Mouse (Mus musculus): Measurements from ENCODE around the gene Ninl. TPM values are rescaled to one million over a fixed set of nuclear protein-coding genes. Genes with fewer than 3 reads are reported as not detected.

Ninl gene
- total RNA-seq, 2 experiments from 2014 or later, result 1.4 to 1.7 TPM

DNA sequence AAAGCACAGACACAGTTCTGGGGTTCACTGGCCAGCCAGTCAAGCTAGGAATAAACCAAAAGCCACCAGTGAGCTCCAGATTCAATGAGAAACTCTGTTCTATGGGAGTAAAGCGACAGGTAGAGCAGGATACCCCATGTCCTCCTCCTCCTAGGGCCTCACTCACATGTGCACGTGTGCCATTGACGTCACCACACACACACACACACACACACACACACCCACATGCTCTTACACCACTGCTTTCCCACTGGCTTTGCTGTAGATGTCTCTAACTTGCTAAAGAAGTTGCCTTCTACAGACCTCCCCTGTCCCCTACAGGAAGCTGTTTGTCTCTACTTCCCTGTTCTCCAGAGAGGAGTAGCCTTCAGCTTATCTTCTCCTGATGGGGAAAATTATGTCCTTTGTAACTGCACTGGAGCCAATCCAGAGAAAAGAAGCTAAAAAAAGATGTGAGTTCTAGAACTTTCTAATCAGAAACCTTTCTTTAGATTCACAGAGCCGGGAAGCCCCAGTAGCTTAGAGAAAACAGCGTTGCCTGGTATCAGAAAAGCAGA lies 37.5 kb downstream of the Ninl start:
- intact Hi-C loops (cut with DNase I), result loop anchor here (5.0 to 10.0 kb wide), 6 partner anchors 94 to 437 kb away; partner anchors contain the start of genes Apmap, Entpd6 and Gins1
- no peak for DNase-seq

DNA sequence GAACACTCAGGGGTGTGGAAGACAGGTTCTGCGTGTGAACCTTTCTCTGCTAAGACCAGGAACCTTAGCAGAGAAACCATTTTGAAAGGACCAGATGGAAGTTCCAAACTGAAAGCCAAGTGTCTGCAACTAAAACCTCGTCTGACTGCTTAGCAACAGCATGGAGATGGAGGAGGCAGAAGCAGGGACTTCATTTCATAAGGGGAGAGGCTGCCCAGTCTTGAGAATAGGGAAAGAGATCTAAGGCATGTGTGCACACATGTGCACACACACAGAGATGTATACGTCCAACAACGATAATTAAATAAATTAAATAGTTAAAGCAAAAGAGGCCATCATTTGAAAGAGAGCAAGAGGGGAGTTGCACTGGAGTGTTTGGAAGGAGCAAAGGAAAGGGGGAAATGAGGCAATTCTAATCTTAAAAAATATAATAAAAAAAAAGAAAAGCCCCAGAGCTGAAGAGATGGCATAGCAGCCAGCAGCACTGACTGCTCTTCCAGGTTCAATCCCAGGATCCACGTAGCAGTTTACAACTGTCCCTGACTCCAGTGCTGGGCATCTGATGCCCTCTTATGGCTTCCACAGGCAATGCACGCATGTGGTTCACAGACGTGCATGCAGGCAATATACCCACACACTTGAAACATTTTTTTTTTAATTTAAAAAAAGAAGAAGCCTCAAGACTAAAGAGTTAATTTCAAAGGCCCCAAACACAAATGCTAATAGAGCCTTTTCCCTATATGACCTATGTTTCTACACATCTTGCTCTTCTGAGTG lies 38.6 kb downstream of the Ninl start:
- peak; percentile 39 to 48 for DNase-seq
- intact Hi-C loops (cut with DNase I), result loop anchor here (1.0 to 10.0 kb wide), 7 partner anchors 93 to 436 kb away; partner anchors contain the start of genes Apmap, Entpd6 and Gins1

DNA sequence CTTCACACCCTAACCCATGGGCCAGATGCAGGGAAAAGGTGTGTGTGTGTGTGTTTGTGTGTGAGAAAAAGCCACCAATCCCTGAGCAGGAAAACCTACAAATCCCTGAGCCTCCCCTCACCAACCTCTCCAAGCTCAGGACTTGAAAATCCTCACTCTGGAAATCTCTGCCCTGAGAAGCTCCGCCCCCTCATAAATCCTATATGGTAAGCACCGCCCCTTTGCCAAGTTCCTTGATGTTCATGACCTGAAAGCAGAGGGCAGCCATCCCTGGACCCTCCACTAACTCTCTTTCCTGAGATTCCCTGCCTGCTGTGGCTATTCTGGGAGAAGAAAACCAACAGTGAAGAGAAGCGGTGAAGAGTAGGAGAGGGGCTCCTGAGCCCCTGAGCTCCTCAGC lies 40.2 kb downstream of the Ninl start:
- no peak for DNase-seq
- intact Hi-C loops (cut with DNase I), result no loop called here

DNA sequence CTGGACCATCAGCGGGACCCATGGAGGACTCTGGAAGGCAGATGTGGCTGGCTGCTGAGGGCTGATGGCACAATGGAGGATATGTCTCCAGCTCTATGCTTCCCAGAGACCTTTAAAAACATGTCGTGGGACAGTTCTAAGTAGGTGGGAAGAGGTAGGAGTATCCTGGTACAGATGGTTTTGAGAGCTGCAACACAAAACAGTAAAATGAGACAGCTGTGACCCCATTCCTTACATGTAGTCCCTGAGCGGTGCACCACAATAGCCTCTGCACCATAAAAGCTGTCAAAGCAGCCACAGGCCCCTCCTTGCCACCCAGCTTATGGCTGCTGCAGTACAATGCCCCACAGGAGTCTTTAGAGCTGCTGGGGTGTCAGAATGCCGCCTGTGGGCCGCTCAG lies 41.6 kb downstream of the Ninl start:
- no peak for DNase-seq
- intact Hi-C loops (cut with DNase I), result no loop called here

DNA sequence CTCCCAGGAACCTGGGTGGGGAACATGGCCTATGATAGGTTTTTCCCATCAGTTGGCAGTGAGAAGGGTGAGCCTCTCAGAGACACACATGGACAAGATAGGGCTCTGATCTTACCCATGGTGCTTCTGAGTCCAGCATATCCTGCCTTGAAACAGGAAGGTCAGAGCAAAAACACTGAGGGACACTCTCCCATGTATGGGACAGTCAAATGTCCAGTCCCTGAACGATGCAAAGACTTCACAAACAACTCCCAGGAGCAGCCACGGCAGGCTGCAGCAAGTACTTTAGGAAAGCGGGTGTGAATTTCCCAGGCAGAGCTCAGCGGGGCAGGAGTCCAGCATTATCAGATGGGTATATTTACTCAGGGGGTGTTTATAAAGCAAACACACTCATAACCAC lies 43.9 kb downstream of the Ninl start:
- DNase-seq, result no peak
- intact Hi-C loops (cut with DNase I), result no loop called here

DNA sequence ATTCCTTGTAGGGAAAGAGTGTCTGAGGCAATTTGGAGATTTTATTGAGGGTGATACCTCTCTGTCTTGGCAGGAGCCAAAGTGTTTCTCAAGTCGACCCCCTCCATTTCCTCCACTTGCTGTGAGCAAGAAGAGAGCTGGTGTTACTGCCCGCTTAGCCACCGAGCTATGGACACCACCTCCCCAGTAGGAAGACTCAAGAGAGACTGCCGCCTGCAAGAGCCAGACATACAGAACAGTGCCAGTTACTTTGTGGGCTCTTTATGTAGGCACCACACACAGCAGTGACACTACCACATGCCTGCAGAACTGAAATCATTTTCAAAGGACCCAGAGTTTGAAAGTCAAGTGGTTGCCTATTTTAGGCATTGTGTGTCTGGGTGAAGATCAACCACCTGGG lies 48.1 kb downstream of the Ninl start:
- intact Hi-C loops (cut with DNase I), result no loop called here
- DNase-seq, result no peak

DNA sequence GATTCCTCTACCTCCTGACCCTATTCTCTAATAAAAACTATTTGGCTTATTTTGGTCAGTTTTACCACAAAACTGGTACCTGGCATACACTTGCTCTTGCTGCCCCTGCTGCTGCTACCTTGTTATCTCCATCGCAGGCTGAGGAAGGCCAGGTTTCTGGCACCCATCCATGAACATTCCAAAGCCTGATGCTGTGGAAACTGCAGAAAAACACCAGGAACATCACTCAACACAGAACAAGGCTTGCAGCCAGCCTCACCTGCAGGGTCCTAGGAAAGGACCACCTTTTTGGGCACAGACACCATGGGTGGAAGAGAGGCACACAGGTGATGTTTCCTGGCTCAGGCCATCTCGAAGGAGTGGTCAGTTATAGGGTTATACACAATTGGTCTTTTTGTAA lies 48.7 kb downstream of the Ninl start:
- no peak for DNase-seq
- intact Hi-C loops (cut with DNase I), result no loop called here

DNA sequence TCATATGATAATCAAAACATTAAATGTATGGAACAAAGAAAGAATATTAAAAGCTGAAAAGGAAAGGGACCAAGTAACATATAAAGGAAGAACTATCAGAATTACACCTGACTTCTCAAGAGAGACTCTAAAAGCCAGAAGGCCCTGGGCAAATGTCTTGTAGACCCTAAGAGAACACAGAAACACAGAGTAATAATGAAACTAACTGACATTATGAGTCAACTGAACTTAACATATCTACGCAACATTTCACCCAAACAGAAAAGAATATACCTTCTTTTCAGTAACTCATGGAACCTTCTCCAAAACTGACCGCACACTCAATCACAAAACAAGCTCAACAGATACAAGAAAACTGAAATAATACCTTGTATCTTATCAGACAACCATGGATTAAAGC lies 53.8 kb downstream of the Ninl start:
- intact Hi-C loops (cut with DNase I), result no loop called here

DNA sequence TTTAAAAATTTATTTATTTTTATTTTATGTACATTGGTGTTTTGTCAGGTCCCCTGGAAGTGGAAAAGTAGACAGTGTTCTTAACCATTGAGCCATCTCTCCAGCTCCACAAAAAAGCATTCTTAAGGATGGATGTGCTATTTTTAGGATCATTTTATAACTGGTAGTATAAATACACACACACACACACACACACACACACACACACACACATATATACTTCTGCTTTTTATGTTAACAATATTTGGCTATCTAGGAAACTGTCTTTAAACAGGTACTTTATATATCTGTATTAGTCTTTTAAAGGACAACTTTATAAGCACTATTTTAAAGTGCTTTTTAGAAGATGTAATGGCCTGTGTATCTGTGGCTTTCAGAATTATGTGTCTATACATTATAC lies 57.1 kb downstream of the Ninl start:
- intact Hi-C loops (cut with DNase I), result no loop called here
- no peak for DNase-seq

More for the DNA sequence above, 53.8 kb downstream of the Ninl start:
- no peak for DNase-seq

DNA sequence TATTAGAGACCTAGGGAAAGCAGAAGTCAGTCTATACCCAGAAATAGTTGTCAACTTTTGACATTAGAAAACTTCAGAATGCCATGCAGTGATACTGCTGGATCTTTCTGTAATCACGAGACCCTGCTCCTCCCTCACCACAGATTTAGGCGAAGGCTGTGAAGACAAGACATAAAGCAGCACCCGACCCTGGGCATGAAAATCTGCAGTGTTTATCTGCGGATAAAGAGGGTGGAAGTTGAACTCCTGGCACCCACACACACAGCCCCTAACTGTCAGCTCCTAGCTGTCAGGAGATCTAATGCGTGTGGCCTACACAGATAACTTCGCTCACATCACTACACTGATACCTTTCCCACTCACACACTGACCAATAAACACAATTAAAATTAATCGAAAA lies 57.7 kb downstream of the Ninl start:
- DNase-seq, result no peak
- intact Hi-C loops (cut with DNase I), result no loop called here

DNA sequence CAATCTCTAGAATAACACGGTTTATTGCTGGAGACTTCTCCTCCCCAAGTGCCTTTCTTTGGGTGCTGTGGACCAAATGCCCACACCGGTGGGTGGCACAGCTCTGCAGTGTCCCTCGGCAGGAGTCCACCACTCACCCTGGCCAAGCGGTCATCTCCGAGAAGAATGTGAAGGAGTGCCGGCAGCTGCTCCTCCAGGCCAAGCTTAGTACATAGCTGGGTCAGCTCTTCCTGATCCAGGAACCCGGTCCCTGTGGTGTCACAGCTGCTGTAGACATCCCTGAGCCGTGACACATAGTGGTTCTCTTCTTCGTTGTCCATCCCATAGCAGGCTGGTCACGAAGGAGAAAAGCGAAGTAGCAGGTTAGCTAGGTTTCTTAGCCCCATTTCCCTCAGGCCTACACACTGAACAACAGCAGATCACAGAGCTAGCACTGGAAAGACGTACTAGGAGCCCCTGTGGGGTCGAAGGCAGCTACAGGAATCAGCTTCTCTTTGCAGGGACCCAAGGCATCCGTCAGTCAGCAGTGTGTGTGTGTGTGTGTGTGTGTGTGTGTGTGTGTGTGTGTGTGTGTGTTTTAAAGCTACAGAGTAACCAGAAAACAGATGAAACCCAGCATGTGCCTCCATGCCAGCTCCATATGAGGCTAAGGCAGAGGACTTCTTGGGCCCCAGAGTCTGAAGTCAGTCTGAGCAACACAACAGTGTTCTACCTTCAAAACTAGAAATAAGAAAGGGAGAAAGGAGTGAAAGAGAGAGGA lies 59.1 kb downstream of the Ninl start:
- DNase-seq, result no peak
- intact Hi-C loops (cut with DNase I), result no loop called here

DNA sequence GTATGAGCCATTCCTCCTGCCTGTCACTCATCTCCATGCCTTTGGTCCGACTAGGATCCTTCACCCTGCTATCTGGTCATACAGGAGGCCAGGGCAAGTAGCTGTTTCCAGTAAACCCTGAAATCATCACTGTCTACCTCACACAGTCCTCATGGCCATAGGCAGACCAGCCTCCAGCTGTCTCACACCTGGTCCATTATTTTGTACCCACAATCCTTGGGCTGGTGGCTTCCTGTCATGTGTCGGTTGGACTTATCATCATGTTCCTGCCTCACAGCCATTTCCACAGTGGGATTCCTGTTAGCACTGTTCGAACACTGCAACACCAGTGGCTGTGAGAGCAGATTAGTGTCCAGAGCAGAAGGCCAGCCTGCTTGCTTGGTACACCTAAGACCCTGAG lies 60.4 kb downstream of the Ninl start:
- intact Hi-C loops (cut with DNase I), result no loop called here
- no peak for DNase-seq

DNA sequence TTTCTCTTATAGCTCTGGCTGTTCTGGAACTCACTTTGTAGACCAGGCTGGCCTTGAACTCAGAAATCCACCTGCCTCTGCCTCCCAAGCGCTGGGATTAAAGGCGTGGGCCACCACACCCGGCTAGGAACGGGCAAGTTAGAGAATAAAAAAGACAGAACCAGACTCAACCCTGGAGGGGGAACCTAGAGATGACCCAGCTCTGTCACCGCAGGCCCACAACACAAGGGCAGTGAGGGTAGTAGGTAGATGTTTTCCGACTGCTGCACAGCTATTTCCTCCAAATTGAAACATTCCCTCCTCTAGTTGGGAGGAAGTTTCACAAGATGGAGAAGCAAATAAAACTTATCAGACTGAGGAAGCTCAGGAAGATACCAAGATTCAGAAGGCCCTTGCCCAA lies 61.5 kb downstream of the Ninl start:
- DNase-seq, result no peak
- intact Hi-C loops (cut with DNase I), result no loop called here

DNA sequence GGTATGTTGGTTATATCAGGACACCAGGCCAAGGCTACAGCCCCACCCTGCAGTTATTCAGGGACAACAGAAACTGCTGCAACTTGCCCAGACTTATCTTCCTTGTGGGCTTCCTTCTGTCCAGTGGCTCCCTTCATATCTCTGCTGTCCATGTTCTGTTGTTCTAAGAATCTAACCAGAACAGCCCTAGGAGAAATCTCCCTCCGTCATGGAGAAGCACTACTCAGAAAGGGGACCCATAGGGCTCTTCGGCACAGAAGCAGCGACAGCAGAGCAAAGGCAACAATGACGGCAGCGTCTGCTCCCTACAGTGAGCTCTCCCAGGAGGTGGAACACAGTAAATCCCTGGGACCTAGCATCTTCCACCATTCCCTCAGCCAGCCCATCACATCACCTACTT lies 62.3 kb downstream of the Ninl start:
- intact Hi-C loops (cut with DNase I), result no loop called here
- no peak for DNase-seq

DNA sequence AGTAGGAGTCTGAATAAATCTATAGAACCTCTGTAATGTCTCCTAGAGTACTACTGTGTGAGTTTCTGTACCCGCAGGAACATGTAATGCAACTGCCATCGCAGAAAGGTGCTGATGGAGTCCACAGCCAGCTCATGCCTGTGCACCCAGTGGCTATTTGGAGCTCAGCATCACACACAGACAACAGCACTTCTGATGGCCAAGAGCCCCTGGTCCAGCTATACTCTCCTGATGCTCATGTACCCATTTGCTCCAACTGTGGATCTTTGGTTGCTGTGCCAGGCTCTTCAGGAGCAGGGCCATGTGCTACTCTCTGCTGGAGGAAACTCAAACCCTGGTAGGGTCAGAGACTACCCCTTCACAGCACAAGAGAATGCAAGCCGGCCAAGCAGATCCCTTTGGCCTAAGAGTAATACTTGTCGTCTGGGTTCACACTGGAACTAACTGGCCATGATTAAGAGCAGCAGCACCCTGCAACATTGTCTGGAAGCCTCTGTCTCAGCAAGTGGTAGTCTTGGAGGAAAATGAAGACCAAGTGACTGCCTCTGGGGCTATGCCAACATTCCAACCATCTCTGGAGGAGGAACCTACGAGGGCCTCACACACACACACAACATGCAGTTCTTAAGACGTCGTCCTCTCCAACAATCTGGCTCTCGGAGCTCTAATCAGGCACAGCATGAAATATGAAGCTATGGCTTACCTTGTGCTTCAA lies 65.6 kb downstream of the Ninl start:
- intact Hi-C loops (cut with DNase I), result no loop called here
- no peak for DNase-seq

DNA sequence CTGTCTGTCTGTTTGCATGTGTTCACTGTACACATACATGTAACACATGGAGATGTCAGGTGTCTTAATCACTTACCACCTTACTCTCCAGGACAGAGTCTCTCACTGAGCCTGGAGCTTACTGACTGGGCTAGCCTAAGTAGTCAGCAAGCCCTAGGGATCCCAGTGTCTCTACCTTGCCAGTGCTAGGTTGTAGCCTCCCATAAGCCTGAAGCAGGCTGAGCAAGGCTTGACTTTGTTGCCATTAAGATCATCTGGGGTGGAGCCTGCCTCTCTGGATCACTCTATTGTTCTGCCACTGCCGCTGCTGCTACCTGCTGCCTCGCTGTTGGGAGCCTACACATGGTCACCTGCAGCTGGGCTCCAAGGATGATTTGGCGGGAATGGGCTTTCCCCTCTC lies 66.5 kb downstream of the Ninl start:
- intact Hi-C loops (cut with DNase I), result no loop called here
- DNase-seq, result no peak

DNA sequence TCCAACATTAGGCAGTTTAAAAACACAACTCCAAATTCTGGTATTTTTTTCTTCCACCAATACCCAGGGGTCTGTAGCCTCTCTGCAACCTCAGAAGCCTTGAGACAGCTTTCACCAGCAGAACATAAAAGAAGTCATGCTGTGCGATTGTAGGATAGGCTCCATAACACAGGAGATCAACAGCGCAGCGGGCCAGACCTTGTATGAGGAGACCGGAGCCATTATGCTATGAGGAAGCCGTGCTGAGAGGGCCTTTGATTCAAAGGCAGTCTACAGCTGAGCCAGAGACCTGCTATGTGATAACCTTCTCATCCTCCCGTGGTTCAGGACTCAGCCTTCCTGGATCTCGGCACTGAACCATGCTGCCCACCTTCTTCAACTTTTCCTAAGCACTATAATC lies 67.3 kb downstream of the Ninl start:
- intact Hi-C loops (cut with DNase I), result no loop called here
- DNase-seq, result no peak

DNA sequence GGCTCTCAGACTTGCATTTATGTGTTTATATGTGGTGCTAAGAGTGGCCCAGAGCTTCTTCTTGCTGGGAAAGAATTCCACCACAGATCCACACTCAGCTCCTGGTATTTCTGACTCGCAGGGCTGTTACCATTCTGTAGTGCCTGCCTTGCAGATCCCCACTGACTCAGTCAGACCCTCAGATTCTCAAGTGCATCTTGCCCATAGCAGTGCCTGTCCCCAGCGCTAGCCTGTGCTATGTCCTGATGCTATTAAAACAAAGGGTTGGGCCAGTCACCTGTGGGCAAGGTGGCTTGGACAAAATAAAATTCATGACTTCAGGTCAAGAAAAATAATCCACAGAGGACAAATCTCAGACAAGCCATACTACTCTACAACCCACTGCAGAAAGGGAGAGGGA lies 70.0 kb downstream of the Ninl start:
- no peak for DNase-seq
- intact Hi-C loops (cut with DNase I), result no loop called here

DNA sequence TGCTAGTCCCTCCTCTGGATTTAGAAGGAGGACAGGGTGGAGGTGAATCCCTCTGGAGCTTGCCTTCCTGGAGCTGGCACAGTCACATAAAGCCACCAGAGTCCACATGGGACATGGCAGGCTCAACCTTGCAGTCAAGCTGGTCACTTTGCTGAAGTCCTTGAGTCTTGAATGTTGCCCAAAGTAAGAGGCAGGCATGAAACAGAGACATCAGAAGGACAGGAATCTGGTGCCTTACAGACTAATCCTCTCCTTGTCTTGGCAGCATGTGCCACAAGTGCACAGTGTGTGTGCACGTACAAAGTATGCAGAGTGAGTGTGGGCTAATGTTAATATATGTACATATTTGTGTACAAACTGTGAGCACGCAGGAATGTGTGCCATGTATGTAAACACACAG lies 71.7 kb downstream of the Ninl start:
- no peak for DNase-seq

DNA sequence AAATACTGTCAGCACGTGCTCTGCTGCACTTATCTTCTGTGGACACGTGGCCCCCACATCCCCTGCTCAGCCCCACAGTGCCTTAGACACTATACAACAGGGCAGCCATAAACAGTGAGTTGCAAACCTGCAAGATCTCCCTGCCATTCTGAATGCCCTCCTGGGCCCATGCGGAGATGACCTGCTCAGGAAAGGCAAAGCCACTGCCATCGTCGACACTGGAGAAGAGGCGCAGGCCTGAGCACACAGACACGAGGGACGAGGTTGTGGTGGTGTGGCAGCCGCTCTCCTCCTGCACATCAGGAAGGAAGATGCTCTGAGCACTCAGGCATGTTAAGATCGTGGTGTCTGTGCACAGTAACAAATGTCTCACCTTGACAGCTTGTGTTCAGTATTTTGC lies 73.2 kb downstream of the Ninl start:
- intact Hi-C loops (cut with DNase I), result no loop called here
- no peak for DNase-seq

More for the DNA sequence above, 71.7 kb downstream of the Ninl start:
- intact Hi-C loops (cut with DNase I), result no loop called here

DNA sequence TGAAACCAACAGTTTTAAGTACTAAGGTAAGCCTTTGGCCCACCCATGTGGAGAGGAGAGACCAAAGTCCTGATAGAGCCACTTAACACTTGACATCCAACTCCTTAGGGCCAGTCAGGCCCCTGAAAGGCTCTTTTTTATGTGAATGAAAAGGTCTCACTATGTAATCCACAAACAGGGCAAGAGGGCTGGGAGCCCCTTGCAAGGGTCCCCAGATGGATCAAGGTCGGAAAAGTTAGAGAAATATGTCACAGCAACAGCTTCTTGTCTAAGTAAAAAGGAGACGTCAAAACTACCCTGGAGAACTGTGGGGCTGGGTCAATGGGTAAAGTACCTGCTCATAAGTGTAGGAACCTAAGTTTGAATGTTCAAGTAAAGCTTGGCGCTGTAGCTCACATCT lies 74.5 kb downstream of the Ninl start:
- intact Hi-C loops (cut with DNase I), result no loop called here
- no peak for DNase-seq
